18 mouse cellular contexts compared by ENCODE assay signal in the genomic region with DNA sequence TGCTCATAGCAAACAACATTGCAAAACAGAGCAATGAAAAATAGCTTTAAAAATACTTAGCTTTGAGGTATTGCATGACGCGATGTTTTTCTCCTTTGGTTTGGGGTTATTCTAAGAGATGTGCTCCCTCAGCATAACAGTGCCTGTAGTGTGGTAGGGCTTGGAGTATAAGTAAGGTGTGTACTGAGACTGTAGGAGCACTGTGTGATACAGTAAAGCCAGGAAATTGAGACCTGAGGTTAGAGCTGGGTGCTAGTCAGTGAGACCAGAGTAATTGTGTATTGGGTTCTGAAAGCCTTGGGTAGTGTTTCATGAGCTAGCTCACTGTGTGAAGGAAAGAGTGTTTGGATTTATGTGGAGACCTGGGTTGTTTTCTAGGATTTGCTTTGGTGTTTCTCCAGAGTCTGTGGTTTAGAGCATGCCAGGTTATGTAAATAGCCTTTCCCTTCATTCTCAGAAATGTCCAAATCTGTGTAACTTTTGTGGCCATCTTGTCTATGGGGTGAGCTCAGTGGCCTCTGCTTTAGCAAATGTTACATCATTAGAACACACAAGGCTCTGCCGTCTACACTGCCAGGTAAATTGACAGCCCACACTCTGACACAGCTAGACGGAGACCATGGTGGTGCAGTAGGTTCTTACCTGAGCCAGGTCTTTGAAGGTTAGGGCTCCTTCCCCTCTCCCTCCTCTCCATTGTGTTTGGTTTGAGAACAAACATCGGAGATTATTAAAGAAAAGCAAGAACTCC.
DNase-seq lines count a peak whose midpoint lies in the region; ATAC-seq and TF ChIP-seq lines count a peak whose summit lies in the region.
"Had no signal": no experiment of that assay in that cellular context is flagged by ENCODE, and none has a peak within 500 bp of the region (broad histone marks: within the 10 kb centered on the region; RNA-seq: fewer than 3 reads in every experiment).

No protein-coding gene starts in this region.

- peak; percentile 81 for DNase-seq in liver, adult 2 months (ENCODE audit: extremely low read depth, low read depth, low spot score)
- DNase-seq in adipocyte (ENCODE audit: low spot score): peak; percentile 50
- DNase-seq in frontal cortex, postnatal 25 days (ENCODE audit: low spot score in 2 of 2): no peak
- no peak for DNase-seq in forebrain, postnatal 0 days
- DNase-seq: adrenal gland, postnatal 10 days; cerebellum, adult 11-12 months; cerebellum, adult 9-11 months; cerebellum, postnatal 36 days; gastrocnemius, postnatal 36 days; heart, adult 18-20 months; heart, postnatal 36 days had no signal

- peak overlapping the region; percentile 32; the same call in 1 of the 2 replicates for H3K9ac ChIP-seq in liver, adult 2 months (ENCODE audit: low read depth, low read length)
- H3K9ac ChIP-seq in liver, embryonic 12.5 days: no peak overlapping the region
- no peak overlapping the region for H3K9ac ChIP-seq in liver, embryonic 16.5 days (ENCODE audit: low read depth, low read length)
- no peak overlapping the region for H3K9ac ChIP-seq in forebrain, postnatal 0 days
- H3K9ac ChIP-seq: embryonic facial prominence, embryonic 13.5 days; forebrain, embryonic 13.5 days; heart, embryonic 12.5 days; hindbrain, embryonic 15.5 days had no signal

- H3K36me3 ChIP-seq in liver, adult 2 months (ENCODE audit: control insufficient read depth, insufficient read depth, low read length): no peaks in the 10 kb centered on the region
- H3K36me3 ChIP-seq in liver, embryonic 12.5 days: peaks cover 3% of the 10 kb centered on the region
- H3K36me3 ChIP-seq in liver, embryonic 16.5 days (ENCODE audit: control insufficient read depth, insufficient read depth): no peaks in the 10 kb centered on the region
- no peaks in the 10 kb centered on the region for H3K36me3 ChIP-seq in forebrain, postnatal 0 days (ENCODE audit: insufficient read depth)
- H3K36me3 ChIP-seq: hindbrain, embryonic 15.5 days had no signal

- peaks cover 7% of the 10 kb centered on the region; the same call in 1 of the 2 replicates for H3K4me1 ChIP-seq in liver, adult 2 months (ENCODE audit: control insufficient read depth, insufficient read depth, low read length)
- peaks cover 28% of the 10 kb centered on the region for H3K4me1 ChIP-seq in liver, embryonic 12.5 days
- H3K4me1 ChIP-seq in brown adipose tissue, adult 24 weeks (ENCODE audit: control insufficient read depth, insufficient read depth, insufficient read length, low read length): no peaks in the 10 kb centered on the region; the same call in 1 of the 2 replicates
- H3K4me1 ChIP-seq in liver, embryonic 16.5 days (ENCODE audit: control insufficient read depth, low read depth, low read length): peaks cover 2% of the 10 kb centered on the region; the same call in 1 of the 2 replicates
- no peaks in the 10 kb centered on the region for H3K4me1 ChIP-seq in forebrain, postnatal 0 days (ENCODE audit: insufficient read depth)

- peak overlapping the region; percentile 55 for H3K27ac ChIP-seq in liver, adult 2 months (replicated peaks; ENCODE audit: insufficient read depth, low read depth, low read length)
- no peak overlapping the region for H3K27ac ChIP-seq in liver, embryonic 12.5 days
- peak overlapping the region; percentile 52; the same call in 1 of the 2 replicates for H3K27ac ChIP-seq in brown adipose tissue, adult 24 weeks (replicated peaks; ENCODE audit: low read depth, low read length)
- H3K27ac ChIP-seq in liver, embryonic 16.5 days (ENCODE audit: low read length): no peak overlapping the region
- H3K27ac ChIP-seq in forebrain, postnatal 0 days (ENCODE audit: low read depth, low read length): no peak overlapping the region
- H3K27ac ChIP-seq: embryonic facial prominence, embryonic 13.5 days; forebrain, embryonic 13.5 days; hindbrain, embryonic 15.5 days had no signal

- no peak overlapping the region for H3K4me2 ChIP-seq in liver, embryonic 12.5 days
- H3K4me2 ChIP-seq in liver, embryonic 16.5 days (ENCODE audit: low read depth, low read length): no peak overlapping the region
- H3K4me2 ChIP-seq in forebrain, postnatal 0 days (ENCODE audit: low read depth): no peak overlapping the region
- H3K4me2 ChIP-seq: embryonic facial prominence, embryonic 13.5 days; forebrain, embryonic 13.5 days; heart, embryonic 12.5 days; hindbrain, embryonic 15.5 days had no signal

- 40% methylated on average over 5 of the region's 5 CpGs for WGBS in liver, adult 2 months
- 87% methylated on average over 5 of the region's 5 CpGs for WGBS in liver, embryonic 12.5 days (ENCODE audit: insufficient replicate concordance)
- WGBS in liver, embryonic 16.5 days (ENCODE audit: insufficient replicate concordance): 81% methylated on average over 5 of the region's 5 CpGs
- WGBS in forebrain, postnatal 0 days: 92% methylated on average over 5 of the region's 5 CpGs

- H3K27me3 ChIP-seq in liver, adult 2 months (ENCODE audit: control insufficient read depth, insufficient read depth, low read length): no peaks in the 10 kb centered on the region
- no peaks in the 10 kb centered on the region for H3K27me3 ChIP-seq in liver, embryonic 12.5 days (replicated peaks)
- no peaks in the 10 kb centered on the region for H3K27me3 ChIP-seq in liver, embryonic 16.5 days (ENCODE audit: control insufficient read depth, insufficient read depth, low read depth, low read length)
- no peaks in the 10 kb centered on the region for H3K27me3 ChIP-seq in forebrain, postnatal 0 days (ENCODE audit: insufficient read depth, low read length)
- H3K27me3 ChIP-seq: embryonic facial prominence, embryonic 13.5 days; forebrain, embryonic 13.5 days; heart, embryonic 12.5 days; hindbrain, embryonic 15.5 days had no signal

- TF ChIP-seq CTCF in liver, adult 2 months (IDR thresholded peaks at IDR 0.05; ENCODE audit: low read depth, low read length): no peak
- no peak for TF ChIP-seq CTCF in forebrain, postnatal 0 days (IDR thresholded peaks at IDR 0.05; ENCODE audit: low read depth)

- TF ChIP-seq POLR2A in liver, adult 2 months (IDR thresholded peaks at IDR 0.05; ENCODE audit: extremely low read depth, insufficient read depth, low read length): no peak

- no peak overlapping the region for H3K4me3 ChIP-seq in liver, adult 2 months (ENCODE audit: insufficient read depth, low read depth, low read length)
- no peak overlapping the region for H3K4me3 ChIP-seq in liver, embryonic 12.5 days
- H3K4me3 ChIP-seq in brown adipose tissue, adult 24 weeks (ENCODE audit: insufficient read depth, low read depth, low read length): no peak overlapping the region
- H3K4me3 ChIP-seq in liver, embryonic 16.5 days (ENCODE audit: low read depth, low read length): no peak overlapping the region
- no peak overlapping the region for H3K4me3 ChIP-seq in forebrain, postnatal 0 days (ENCODE audit: low read depth, low read length)
- H3K4me3 ChIP-seq: embryonic facial prominence, embryonic 13.5 days; forebrain, embryonic 13.5 days; heart, embryonic 12.5 days; hindbrain, embryonic 15.5 days had no signal

- H3K9me3 ChIP-seq in liver, embryonic 12.5 days (replicated peaks): no peaks in the 10 kb centered on the region
- no peaks in the 10 kb centered on the region for H3K9me3 ChIP-seq in liver, embryonic 16.5 days (replicated peaks; ENCODE audit: control insufficient read depth, low read length)
- H3K9me3 ChIP-seq in forebrain, postnatal 0 days (ENCODE audit: low read length): no peaks in the 10 kb centered on the region
- H3K9me3 ChIP-seq: embryonic facial prominence, embryonic 13.5 days; forebrain, embryonic 13.5 days; heart, embryonic 12.5 days; hindbrain, embryonic 15.5 days had no signal

- H3K79me2 ChIP-seq in liver, adult 2 months (ENCODE audit: control insufficient read depth, insufficient read depth, low read length): peaks cover 23% of the 10 kb centered on the region

- no peak for ATAC-seq in liver, embryonic 12.5 days
- peak; percentile 78 for ATAC-seq in liver, embryonic 16.5 days (ENCODE audit: low read depth)
- no peak for ATAC-seq in forebrain, postnatal 0 days
- ATAC-seq: forebrain, embryonic 13.5 days had no signal

Comparison
In these comparisons a context has a peak if more than half of its experiments do, and no peak if none do; other contexts are left out.
1. H3K27ac ChIP-seq: peak in liver, adult 2 months (single experiment) and brown adipose tissue, adult 24 weeks (single experiment); none in liver, embryonic 12.5 days (single experiment), liver, embryonic 16.5 days (single experiment) and forebrain, postnatal 0 days (single experiment).
2. DNase-seq: peak in liver, adult 2 months (single experiment) and adipocyte (single experiment); none in frontal cortex, postnatal 25 days (0 of 2) and forebrain, postnatal 0 days (single experiment).